Mouse (Mus musculus): Measurements from ENCODE around the gene Bicdl2.

Bicdl2 gene

DNA sequence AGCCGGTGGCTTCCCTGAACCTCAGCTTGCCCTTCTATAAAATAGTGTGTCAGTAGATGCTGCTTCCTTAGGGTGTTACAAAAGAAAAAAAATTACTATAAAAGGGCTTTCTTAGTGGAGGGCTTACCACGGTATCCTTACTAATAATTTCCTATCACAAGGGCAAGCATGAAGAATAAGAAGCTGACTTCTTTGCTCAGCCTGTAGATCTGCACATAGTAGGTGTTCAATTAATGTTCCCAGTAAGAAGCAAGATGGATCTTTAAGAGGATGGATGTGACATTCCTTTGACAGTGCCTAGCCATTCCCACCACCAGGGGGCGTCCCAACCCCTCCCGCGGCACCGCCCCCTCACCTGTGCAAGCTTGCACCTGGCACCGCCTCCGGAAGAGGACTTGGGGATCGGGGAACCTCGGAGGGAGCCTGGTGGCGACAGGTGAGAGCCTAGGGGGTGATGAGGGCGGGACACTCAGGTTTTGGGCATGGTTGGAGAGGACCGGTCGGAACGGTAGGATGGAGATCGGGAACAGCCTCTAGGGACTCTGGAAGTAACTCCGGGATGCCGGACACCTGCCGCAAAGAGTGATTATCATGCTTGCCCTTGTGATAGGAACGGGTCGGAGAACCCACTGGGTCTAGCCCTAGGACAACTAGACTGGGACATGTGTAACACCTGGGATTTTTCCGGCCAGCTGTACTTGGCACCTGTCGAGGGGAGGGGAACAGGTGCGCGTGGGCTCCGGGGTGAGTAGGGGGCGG lies at the start of gene Bicdl2:
Bicdl2 (plus strand) TSS at position 390 of the 759 bp plus-strand sequence.
- no peak for DNase-seq (ENCODE audit: extremely low spot score, low spot score)

DNA sequence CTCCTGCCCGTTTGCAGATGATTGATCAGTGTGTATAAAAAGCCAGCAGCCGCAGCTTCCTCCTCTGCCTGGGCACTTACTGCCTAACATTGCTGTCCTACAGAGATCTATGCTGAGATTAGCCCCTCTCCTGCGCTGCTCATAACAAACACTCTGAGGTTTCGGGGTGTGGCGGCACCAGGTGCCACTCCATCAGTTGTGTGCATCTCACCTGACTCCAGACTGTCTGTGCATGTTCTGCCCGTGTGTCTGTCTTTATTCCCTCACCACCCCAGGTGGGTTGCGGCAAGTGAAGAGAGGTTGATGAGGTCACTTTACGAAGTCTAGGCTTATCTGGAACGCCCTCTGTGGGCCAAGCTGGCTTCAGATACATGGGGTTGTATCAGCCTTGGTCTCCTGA lies 43.2 kb upstream of the Bicdl2 start:
- no peak for DNase-seq (ENCODE audit: extremely low spot score, low spot score)

DNA sequence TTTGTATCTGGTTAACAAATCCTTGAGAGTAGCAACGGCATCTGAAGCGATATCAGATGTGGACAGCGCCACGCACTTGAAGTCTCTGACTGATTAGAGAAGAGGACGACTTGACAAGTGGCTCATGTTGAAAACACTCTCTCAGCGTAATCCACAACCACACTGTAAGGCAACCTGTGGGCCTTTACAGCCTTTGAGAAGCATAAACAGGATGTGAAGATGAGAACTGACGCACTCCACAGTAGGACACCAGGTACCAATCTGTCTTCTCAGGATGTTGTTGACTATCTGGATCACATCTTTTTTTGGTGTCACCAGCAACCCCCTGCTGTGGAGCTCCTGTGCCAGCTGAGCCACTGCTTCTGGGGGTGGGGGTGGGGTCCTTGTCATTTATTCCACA lies 40.0 kb upstream of the Bicdl2 start:
- DNase-seq (ENCODE audit: extremely low spot score, low spot score) = no peak

DNA sequence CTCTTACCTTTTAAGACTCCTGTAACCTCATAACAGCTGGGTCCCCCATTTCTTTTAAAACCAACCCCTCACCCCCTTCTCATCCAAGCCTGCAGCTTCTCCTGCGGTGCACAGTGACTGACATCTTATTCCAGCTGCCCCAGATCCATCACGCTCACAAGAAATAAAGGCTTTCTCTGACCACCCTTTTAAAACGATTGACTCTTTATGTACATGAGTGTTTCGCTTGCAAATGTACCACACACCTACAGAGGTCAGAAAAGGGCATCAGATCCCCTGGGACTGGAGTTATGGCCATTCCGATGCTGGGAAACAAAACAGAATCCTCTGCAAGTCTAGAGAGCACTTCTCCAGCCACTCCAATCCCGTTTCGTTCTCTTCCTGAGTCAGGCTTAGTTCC lies 32.5 kb upstream of the Bicdl2 start:
- no peak for DNase-seq (ENCODE audit: extremely low spot score, low spot score)

DNA sequence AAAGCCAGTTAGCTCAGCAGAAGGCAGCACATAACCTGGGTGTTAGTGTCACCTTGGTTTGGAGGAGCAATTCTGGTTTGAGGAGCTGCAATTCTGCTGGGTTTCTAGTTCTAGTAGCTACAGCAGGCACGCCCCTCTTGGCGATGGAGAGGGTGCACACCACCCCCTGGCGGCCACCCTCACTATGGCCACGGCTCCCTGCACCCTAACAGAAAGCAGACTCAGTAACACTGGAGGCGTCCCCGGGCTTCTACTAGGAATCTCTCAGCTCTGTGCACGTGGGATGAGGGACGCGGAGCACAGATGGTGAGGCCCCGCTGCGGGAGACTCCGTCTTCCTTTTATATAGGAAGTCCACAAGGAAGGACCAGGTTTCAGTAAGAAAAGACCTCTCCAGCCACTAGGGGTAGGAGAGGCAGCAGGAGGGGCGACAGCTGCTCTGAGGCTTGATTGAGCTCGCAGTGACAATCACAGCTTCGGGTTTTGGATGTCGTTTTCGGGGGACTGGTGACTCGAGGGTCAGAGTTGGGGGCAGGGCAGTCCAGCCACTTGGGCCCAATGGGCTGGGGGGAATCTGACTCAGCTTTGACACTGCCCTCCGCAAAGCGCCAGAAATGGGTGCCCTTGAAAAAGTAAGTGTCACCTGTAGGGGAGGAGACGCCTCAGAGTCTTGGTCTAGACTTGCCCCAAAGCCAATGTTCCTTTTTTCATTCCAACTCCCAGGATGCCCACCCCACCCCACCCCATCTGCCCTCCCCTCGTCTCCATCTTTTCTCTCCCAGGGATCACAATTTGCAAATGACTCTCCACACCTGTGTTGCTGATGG lies 29.9 kb upstream of the Bicdl2 start:
- peak; percentile 79 for DNase-seq (ENCODE audit: extremely low spot score, low spot score)

DNA sequence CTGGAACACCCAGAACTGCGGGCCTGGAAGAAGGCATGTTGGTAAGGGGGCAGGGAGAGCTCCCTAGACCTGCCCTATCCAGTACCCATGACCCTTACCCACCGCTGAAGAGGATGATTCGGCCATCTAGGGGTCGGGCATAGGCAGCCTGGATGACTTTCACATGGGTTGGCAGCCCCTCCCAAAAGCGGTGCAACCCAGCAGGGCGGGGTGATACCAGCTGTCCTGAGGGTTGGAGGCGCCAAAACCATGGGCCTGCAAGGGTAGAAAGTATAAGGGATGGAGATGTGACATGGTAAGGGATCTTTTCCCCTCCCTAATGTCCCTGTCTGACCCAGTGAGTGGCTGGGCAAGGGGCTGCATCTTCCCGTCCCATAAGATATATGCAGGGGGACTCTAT lies 29.1 kb upstream of the Bicdl2 start:
- no peak for DNase-seq (ENCODE audit: extremely low spot score, low spot score)

DNA sequence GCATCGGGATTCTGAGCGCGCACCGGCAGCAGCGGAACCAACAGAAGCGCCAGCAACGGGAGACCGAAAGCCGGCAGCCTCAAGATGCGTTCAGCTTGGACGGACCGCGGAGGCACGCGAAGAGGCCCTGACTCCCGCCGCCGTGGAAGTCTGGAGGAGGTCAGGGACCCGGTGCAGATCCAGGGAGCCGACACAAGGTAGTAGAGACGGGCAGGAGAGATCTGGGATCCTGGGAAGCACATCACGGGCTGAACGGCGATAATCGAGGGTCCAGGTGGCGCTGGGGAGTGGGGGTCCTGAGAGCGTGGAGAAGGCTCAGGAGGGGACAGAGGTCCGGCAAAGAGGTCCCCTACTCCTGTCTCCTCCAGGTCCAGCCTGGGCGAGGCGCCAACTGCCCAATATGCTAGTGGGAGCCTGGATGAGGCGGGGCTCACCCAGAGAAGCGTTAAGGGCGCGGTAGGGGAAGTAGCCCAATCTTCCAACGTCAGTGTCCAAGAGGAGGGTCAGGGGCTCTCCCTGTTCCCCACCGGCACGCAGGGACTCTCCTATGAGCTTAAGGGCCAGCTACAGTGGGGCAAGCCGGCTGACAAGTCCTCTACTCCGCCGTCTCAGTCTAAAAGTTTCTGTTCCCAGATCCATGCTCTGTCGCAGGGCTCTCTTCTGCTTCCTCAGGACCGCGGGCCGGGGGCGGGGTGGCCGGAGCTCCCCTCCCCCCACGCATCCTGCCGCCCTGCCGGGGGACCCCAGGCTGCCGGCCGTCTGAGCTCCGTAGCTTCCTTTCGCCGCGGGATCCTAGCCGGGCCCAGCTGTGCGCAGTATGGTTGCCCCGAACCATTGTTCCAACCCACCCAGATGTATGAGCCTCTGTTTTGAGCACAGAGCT lies 15.5 kb upstream of the Bicdl2 start, which contains the start of gene Mmp25:
Mmp25 (minus strand) TSS at position 665 of the 883 bp plus-strand sequence.
- DNase-seq (ENCODE audit: extremely low spot score, low spot score) = peak; percentile 62

DNA sequence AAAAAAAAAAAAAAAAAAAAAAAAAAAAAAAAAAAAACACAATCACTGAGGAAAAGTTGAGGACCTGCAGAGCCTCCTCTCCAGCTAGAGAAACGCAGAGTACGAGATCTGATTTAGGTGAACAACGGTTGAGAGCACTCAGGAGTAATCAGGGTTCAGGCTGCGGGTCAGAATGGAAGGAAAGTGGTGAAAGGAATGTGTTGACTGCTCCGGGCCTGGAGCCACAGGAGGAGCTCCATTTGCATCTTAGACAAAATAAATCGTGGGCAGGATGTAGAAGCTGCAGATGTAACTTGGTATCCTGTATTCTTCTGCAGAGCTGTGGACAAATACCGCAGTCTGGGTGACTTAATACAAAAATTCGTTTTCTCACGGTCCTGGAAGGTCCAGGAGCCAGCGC lies 14.4 kb upstream of the Bicdl2 start:
- DNase-seq (ENCODE audit: extremely low spot score, low spot score) = no peak

DNA sequence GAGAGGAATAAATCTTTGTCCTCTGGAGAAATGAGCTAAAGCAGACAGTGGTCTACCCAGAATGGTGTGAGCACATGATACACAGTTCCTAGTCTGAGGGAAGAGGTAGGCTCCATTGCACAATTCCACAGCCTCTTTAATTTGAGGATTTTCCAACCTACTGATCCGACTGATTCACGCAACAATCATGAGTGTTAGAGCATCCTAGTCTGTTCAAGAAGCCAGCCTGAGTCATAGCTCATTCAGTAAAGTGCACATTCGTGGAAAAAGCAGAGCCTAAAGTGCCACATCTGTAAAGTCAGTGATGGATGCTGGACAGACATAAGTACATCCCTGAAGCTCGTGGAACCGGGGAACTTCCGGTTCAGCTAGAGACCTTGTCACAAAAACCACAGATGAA lies 8.9 kb upstream of the Bicdl2 start:
- no peak for DNase-seq (ENCODE audit: extremely low spot score, low spot score)

DNA sequence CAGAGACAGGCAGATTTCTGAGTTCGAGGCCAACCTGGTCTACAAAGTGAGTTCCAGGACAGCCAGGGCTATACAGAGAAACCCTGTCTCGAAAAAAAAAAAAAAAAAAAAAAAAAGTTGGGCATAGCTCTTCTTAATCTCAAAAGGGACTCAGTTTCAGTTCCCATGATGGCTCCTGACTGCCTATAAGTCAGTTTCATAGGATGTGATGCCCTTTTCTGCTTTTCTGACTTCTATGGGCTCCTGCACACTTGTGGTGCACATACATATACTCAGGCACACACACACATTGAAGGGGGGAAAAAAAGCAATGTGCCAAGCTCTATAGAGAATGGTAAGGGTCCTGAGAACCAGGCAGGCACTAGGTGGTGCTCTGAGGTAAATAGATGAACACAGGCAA lies 7.0 kb upstream of the Bicdl2 start:
- no peak for DNase-seq (ENCODE audit: extremely low spot score, low spot score)

DNA sequence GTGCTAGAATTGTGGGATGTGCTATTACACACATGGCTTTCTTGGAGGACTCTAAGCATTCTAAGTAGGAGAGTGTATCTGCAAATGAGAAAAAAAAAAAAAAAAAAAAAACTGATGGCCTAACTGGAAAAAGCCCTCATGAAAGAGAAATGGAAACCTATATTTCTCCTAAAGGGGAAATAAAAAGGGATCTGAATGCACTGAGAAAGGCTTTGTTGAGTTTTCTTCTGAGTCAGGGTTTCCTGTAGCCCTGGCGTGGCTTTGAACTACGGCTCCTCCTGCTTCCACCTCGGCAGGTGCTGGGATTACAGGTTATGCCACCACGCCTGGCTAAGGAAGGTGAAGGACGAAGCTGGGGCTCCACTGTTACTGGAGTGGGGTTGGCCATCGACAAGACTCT lies 6.3 kb upstream of the Bicdl2 start:
- DNase-seq (ENCODE audit: extremely low spot score, low spot score) = no peak

DNA sequence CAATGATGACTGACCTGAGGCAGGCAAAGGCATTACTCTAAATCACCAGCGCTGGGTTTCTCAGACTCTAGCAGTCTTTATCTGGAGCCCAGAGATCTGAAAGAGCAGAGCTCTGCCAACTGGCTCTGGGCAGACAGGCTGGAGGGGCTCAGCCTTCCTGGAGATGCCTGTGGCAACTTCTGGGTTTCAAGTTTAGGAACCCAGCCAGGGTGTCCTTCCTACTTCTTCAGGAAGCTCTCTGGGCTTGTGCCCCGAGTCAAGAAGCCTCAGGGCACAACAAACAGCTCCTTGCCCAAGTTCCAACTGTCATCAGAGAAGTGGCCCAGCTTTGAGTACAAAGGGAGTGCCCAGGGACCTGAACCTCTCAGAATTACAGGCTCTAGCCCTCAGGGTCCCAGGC lies 5.9 kb upstream of the Bicdl2 start:
- no peak for DNase-seq (ENCODE audit: extremely low spot score, low spot score)

DNA sequence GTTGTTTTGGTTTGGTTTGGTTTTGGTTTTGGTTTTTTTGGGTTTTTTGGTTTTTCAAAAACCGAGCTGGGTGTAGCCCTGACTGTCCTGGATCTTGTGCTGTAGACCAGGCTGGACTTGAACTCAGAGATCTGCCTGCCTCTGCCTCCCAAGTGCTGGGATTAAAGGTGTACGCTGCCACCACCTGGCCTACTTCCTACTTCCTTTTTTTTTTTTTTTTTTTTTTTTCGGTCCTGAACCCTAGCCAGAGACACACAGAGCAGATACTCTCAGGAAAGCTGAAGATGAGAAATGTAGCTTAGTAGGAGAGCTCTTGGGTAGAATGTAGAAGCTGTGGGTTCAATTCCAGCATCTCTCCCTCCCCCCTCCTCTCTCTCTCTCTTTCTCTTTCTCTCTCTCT lies 1.9 kb upstream of the Bicdl2 start:
- no peak for DNase-seq (ENCODE audit: extremely low spot score, low spot score)

DNA sequence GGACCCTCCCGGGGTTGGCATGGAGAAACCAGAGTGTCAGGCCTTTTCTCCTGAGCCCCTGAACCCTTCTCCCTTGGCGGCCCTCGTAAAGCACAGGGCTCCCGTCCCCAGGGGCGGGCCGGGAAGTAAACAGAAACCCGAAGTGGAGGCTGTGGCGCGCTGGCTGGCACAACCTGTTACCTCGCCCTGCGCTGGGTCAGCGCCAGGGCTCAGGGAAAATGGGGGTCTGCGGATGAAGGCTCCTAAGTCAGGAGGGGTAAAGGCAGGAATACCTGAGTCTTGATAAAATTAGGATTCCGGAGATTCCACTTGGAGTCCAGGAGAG lies 532 bp downstream of the Bicdl2 start:
- DNase-seq (ENCODE audit: extremely low spot score, low spot score) = no peak

DNA sequence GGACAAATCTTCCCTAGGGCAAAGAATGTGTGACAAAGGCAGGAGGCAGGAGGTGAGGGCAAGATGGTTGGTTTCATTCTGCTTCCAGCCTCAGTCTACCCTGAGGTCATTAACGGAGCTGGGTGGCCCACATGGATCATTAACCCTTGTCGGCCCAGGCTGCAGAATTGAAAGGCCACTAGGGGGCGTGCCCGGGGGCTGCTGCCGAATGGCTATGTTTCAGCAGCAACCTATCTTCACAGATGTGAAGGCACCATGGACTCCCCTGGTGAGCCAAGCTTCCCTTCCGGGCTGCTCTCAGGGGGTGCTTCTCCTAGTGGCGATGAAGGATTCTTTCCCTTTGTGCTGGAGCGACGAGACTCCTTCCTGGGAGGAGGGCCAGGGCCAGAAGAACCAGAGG lies 1.2 kb downstream of the Bicdl2 start:
- no peak for DNase-seq (ENCODE audit: extremely low spot score, low spot score)

DNA sequence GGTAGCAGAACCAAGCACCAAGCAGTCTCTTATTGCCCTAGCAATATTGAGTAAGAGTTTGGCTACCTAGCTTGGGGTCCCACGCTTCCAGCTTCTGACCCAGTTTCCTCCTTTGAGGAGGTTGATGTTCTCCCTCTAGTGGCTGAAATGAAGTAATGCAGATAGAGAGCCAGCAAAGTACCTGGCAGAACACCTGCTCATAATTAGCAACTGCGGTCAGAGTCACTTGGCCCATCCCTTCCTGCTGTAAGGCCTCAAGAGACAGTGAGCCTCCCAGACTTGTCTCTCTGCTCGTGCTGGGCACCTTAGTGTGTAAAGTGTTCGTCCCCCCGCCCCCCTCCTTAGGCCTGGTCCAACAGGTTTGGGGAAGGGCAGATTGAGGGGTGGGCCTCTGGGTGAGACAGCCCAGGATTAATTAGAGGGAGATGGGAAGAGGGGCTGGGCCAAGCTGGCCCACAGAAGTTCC lies 4.3 kb downstream of the Bicdl2 start:
- DNase-seq (ENCODE audit: extremely low spot score, low spot score) = no peak

DNA sequence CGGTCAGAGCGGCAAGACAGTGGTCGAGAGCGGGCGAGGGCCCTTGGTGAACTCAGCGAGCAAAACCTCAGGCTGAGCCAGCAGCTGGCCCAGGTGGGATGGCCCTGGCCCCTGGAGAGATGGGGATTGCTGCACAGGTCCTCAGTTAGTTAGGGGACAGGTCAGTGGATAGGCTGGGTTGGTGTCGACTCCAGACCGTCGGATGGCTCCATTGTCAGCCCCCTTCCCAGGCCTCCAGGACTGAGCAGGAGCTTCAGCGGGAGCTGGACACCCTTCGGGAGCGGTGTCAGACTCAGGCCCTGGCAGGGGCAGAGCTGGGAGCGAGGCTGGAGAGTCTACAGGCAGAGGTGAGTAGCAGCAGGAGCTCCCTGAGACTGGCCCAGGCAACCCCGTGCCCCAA lies 5.2 kb downstream of the Bicdl2 start:
- no peak for DNase-seq (ENCODE audit: extremely low spot score, low spot score)

DNA sequence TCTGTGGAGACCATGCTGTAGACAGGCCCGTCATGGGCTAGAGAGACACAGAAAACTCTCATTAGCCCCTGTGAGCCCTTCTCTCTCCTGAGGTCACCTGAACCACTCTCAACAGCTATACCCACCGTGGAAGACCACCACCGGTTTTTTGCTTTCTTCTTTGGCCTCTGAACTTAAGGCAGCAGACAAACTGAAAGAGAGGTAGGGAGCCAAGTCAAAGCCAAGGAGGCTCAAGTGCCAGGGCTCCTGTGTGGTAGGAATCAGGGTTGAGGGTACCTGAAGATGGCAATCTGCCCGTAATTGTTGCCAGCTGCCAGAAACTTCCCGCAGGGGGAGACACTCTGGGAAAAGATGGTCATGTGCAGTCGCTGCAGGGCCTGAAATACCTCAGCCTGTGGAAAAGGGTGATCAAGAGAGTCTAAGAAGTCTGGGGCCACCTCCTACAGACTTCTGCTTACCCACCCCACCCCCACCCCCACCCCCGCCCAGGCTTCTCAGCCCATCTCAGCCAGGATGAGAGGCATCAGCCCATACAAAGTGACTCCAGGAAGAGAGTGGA lies 10.3 kb downstream of the Bicdl2 start:
- DNase-seq (ENCODE audit: extremely low spot score, low spot score) = no peak

DNA sequence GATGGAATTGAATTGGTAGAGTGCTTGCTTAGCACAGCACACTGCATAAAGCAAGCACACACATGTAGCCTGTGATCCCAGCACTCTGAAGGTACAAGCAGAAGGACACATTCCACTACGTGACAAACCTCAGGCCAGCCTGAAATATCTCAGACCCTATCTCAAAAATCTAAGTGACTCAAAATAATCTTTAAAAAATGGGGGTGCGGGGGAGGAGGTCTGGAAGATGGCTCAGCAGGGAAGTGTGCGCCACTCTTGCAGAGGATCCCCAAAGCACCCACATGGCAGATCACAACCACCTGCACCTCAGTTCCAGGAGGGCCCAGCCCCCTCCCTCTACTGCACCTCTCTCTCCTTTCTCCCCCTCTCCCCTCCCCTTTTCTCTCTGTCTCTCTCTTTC lies 11.2 kb downstream of the Bicdl2 start:
- no peak for DNase-seq (ENCODE audit: extremely low spot score, low spot score)

DNA sequence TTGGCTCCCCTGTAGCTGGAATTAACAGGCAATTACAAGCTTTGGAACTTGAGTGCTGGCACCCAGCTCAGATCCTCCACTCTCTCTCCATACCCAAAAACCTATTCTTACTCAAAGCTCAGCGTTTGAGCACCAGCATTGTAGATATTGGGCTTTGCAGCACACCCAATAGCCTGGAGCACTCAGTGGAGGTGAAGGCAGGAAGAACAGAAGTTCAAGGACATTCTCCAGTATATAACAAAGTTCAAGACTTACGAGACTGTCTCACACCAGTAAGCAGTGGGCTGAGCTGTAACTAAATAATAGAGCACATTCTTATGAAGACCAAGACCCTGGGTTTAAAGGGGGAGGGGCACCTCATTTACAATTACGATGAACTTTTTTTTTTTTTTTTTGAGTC lies 12.5 kb downstream of the Bicdl2 start:
- no peak for DNase-seq (ENCODE audit: extremely low spot score, low spot score)

DNA sequence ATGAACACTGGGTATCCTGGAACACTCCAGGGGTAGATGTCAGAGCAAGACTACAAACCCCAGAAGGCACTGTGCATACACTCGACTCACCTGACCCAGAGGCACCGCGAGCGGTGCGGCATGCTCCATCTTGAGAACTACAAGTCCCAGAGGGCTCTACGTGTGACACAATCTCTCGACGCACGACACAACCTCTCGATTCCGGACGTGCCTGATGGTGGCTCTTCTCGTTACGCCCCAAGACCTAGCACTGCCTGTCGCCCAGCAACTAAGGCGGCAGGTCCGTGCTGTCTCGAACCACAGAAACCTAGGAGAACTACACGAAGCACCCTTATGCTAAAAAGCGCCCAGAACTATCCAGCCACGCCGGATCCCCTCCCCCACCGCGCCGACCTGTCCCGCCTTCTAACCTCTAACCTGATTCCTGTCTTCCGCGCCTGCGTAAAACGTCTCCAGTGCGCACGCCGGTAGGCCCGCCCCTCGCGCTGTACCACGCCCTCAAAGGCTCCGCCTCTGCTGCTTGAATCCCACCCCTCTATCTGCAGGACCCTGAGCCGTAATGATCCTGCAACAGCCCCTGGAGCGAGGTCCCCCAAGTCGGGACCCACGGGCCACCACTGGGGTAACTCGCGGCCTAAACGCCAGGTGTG lies 13.2 kb downstream of the Bicdl2 start, which contains the start of the genes Hcfc1r1 and Thoc6:
Hcfc1r1 (plus strand) TSS at position 173 of the 650 bp plus-strand sequence.
Thoc6 (minus strand) TSS at position 459 of the 650 bp plus-strand sequence.
- DNase-seq (ENCODE audit: extremely low spot score, low spot score) = peak; percentile 92

All from neural tube, embryonic 10.5 days (tissue).